Mouse (Mus musculus) midbrain, embryonic 14.5 days (tissue): ENCODE data around the gene Ppp6r1. TPM values are rescaled to one million over a fixed set of nuclear protein-coding genes. Genes with fewer than 3 reads are reported as not detected.
A peak's percentile ranks its signal among the peaks of the same experiment; 100 is the strongest.

Experiments
- ATAC-seq: fragments of 200-750 bp; cut with Nextera tagmentation; 2 replicates; pipeline ENCODE4 v1.8.0; 2017; ENCODE audit warnings: moderate number of reproducible peaks, moderate library complexity; ENCODE audit not compliant: low FRiP score, low TSS enrichment
- DNase-seq: peaks from one replicate; pipeline ENCODE4 v3.0.0-alpha.2; 2015
- H3K27ac ChIP-seq: fragments of 300-500 bp; sonication (generic); replicated peaks from 2 replicates; pipeline ENCODE4 v1.5.1; 2014; ENCODE audit warnings: mild to moderate bottlenecking, low read depth, low read length, moderate library complexity
- H3K27me3 ChIP-seq: fragments of 300-500 bp; sonication (generic); 2 replicates; pipeline ENCODE4 v1.6.1; 2014; ENCODE audit warnings: low read length, control low read depth, mixed read lengths; ENCODE audit not compliant: control insufficient read depth, insufficient read depth
- H3K36me3 ChIP-seq: fragments of 300-500 bp; sonication (generic); 2 replicates; pipeline ENCODE4 v1.6.1; 2014; ENCODE audit warnings: low read length, control low read depth; ENCODE audit not compliant: control insufficient read depth, insufficient read depth
- H3K4me1 ChIP-seq: fragments of 300-500 bp; sonication (generic); 2 replicates; pipeline ENCODE4 v1.6.1; 2014; ENCODE audit warnings: mild to moderate bottlenecking, antibody characterized with exemption, low read length, control low read depth; ENCODE audit not compliant: control insufficient read depth, insufficient read depth
- H3K4me2 ChIP-seq: fragments of 300-500 bp; sonication (generic); 2 replicates; pipeline ENCODE4 v1.6.1; 2014; ENCODE audit warnings: mild to moderate bottlenecking, low read length, moderate library complexity
- H3K4me3 ChIP-seq: fragments of 300-500 bp; sonication (generic); replicated peaks from 2 replicates; pipeline ENCODE4 v1.5.1; 2014; ENCODE audit warnings: low read depth, low read length
- H3K9ac ChIP-seq: fragments of 300-500 bp; sonication (generic); replicated peaks from 2 replicates; pipeline ENCODE4 v1.6.1; 2014; ENCODE audit warnings: mild to moderate bottlenecking, low read length, moderate library complexity
- H3K9me3 ChIP-seq: fragments of 300-500 bp; sonication (generic); 2 replicates; pipeline ENCODE4 v1.6.1; 2016; ENCODE audit warnings: low read length, control low read depth, mixed read lengths; ENCODE audit not compliant: control insufficient read depth
- WGBS: fragments of 180-500 bp; shearing (Covaris S2); extraction: QIAGEN DNeasy Blood & Tissue Kit; methylation state at CpG from one replicate; pipeline ENCODE4 v1.1.7; 2014; 5-methylcytosine and 5-hydroxymethylcytosine counted together
- polyA plus RNA-seq: library from polyadenylated mRNA; unstranded; fragments of >200 nt; fragmentation: Nextera tagmentation; extraction: Ambion mirVana; gene quantifications from 2 replicates; pipeline ENCODE4 v1.2.1, GENCODE M21; 2014

Gene Ppp6r1
- polyA plus RNA-seq, 1 experiment from 2014 or later = 8.7 TPM

- ATAC-seq = no peak
- Histone ChIP-seq H3K27ac (no peak overlapping the region), H3K4me3 (no peak overlapping the region), H3K27me3 (no peaks in the 10 kb centered on the region), H3K9me3 (no peaks in the 10 kb centered on the region), H3K9ac (no peak overlapping the region), H3K36me3 (no peaks in the 10 kb centered on the region), H3K4me2 (no peak overlapping the region), H3K4me1 (no peaks in the 10 kb centered on the region)
- 39% methylated on average over 1 of the region's 1 CpGs for WGBS
- DNase-seq = peak; percentile 25
Measured at GRCm38 (mm10) chr7:4619979-4620378, 38.8 kb downstream of the Ppp6r1 start.

DNA sequence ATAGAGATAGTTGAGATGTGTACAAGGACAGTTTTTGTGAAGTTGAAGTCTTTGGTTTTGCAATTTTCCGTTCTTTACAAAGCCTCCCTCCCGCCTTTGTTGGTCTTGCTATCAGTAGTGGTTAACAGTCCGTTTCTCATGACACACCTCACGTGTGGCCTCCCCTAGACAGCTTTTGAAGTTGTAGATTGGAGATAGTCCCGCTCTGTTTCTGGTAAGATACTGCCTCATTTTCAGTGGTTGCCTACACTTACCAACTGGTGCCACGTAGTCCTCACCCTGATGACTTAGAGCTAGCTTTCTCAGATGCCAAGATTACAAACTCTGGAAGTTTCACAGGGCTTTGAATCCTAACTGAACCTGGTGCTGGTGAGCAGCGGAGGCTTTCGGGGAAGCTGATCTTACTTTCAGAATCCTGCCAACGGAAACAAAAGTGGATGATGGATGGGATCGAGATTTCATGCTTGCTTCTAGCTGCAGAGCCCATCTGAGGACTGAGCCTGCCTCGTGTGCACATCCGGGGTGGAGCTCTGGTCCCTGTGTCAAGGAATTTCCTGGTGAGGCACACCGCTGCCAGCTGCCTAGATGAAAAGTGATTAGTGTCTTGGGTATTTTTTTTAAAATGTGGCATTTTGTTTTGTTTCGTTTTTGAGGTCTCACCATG is 44.9 kb downstream of the Ppp6r1 start:
- DNase-seq = no peak
- Histone ChIP-seq H3K27me3 (no peaks in the 10 kb centered on the region), H3K9ac (no peak overlapping the region), H3K9me3 (no peaks in the 10 kb centered on the region), H3K4me3 (no peak overlapping the region), H3K27ac (no peak overlapping the region), H3K4me2 (no peak overlapping the region), H3K36me3 (no peaks in the 10 kb centered on the region), H3K4me1 (no peaks in the 10 kb centered on the region)
- WGBS = 82% methylated on average over 14 of the region's 14 CpGs
- ATAC-seq = no peak

GRCm38 (mm10) chr7:4612956-4613355 is 45.9 kb downstream of the Ppp6r1 start:
- Histone ChIP-seq H3K4me2 (no peak overlapping the region), H3K9ac (no peak overlapping the region), H3K4me3 (no peak overlapping the region), H3K9me3 (no peaks in the 10 kb centered on the region), H3K4me1 (no peaks in the 10 kb centered on the region), H3K36me3 (no peaks in the 10 kb centered on the region), H3K27me3 (no peaks in the 10 kb centered on the region), H3K27ac (no peak overlapping the region)
- DNase-seq = no peak
- no peak for ATAC-seq
- WGBS = 77% methylated on average over 1 of the region's 1 CpGs

DNA sequence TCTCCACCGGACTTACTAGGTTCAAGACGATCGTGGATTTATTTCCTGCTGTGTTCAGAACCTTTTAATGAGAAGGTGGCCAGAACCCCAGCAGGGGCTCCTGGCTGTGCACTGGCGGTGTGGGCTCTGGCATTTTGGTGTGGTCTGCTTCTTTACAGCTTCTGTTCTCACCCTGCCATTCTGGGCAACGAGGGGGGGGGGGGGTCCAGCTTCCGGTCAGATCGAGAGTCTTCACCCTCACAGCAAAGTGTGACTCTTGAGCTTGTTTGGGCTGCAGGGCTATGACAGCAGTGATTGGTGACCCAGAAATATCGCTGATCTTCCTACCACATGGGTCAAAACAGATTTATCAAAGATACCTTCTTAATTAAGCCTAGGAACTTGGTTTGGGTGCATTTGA is 46.4 kb downstream of the Ppp6r1 start:
- Histone ChIP-seq H3K9ac (no peak overlapping the region), H3K4me1 (no peaks in the 10 kb centered on the region), H3K9me3 (no peaks in the 10 kb centered on the region), H3K27ac (no peak overlapping the region), H3K4me2 (no peak overlapping the region), H3K27me3 (no peaks in the 10 kb centered on the region), H3K36me3 (no peaks in the 10 kb centered on the region), H3K4me3 (no peak overlapping the region)
- no peak for DNase-seq
- 67% methylated on average over 8 of the region's 8 CpGs for WGBS
- no peak for ATAC-seq

DNA sequence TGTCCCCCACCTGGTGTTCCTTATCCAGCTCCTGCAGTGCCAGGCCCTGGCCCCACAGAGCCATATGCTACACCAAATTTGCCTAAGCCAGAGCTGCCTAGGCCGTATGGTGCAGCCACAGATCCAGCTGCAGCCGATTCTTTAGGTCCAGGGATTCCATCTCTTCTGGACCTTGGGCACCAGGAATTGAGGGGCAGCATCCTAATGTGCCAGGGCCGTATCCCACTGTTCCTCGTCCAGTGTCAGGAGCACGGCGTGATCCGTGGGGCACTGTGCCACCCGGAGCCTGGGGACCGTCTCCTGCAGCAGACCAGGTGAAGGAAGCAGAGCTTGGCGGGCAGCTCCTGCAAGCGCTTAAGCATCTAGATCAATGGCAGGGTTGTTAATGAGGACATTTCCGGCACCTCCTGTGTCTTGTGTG is 46.9 kb downstream of the Ppp6r1 start:
- no peak for ATAC-seq
- H3K27ac ChIP-seq = no peak overlapping the region
- no peak overlapping the region for H3K9ac ChIP-seq
- H3K36me3 ChIP-seq = no peaks in the 10 kb centered on the region
- H3K4me3 ChIP-seq = no peak overlapping the region
- no peak for DNase-seq
- 81% methylated on average over 12 of the region's 12 CpGs for WGBS
- H3K4me1 ChIP-seq = no peaks in the 10 kb centered on the region
- no peaks in the 10 kb centered on the region for H3K27me3 ChIP-seq
- H3K4me2 ChIP-seq = no peak overlapping the region
- H3K9me3 ChIP-seq = no peaks in the 10 kb centered on the region

GRCm38 (mm10) chr7:4611511-4611910 is 47.3 kb downstream of the Ppp6r1 start:
- Histone ChIP-seq H3K4me3 (no peak overlapping the region), H3K4me1 (no peaks in the 10 kb centered on the region), H3K4me2 (no peak overlapping the region), H3K27ac (no peak overlapping the region), H3K9me3 (no peaks in the 10 kb centered on the region), H3K9ac (no peak overlapping the region), H3K36me3 (no peaks in the 10 kb centered on the region), H3K27me3 (no peaks in the 10 kb centered on the region)
- ATAC-seq (no peak), DNase-seq (no peak)
- 82% methylated on average over 12 of the region's 12 CpGs for WGBS

DNA sequence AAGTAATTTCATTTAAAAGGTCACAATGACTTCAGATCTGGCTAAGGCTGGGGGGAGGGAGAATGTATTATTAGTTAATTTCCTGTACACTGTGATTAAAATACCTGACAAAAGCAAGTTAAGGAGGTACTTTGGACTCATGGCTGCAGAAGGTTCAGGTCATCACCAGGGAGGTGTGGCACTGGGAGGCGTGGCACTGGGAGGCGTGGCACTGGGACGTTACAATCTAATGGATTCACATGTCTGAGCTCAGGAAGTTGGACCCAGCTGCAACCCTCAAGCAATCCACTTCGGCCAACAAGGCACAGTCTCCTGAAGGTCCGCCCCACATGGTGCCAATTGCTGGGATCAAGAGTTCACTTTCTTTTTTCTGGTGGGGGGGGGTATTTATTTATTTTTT is 50.8 kb downstream of the Ppp6r1 start:
- H3K9ac ChIP-seq = no peak overlapping the region
- H3K27ac ChIP-seq = no peak overlapping the region
- no peaks in the 10 kb centered on the region for H3K9me3 ChIP-seq
- whole genome bisulfite sequencing = 74% methylated on average over 5 of the region's 5 CpGs
- no peaks in the 10 kb centered on the region for H3K27me3 ChIP-seq
- no peaks in the 10 kb centered on the region for H3K36me3 ChIP-seq
- ATAC-seq (no peak), DNase-seq (no peak)
- H3K4me1 ChIP-seq = no peaks in the 10 kb centered on the region
- H3K4me2 ChIP-seq = no peak overlapping the region
- no peak overlapping the region for H3K4me3 ChIP-seq

- Histone ChIP-seq H3K9ac (no peak within 1 kb of the TSS), H3K4me2 (no peak within 1 kb of the TSS), H3K27ac (no peak within 1 kb of the TSS), H3K27me3 (no peaks in the 10 kb centered on the region), H3K36me3 (no peaks in the 10 kb centered on the region), H3K4me1 (no peaks in the 10 kb centered on the region), H3K9me3 (no peaks in the 10 kb centered on the region; the same call in 1 of the 2 replicates), H3K4me3 (no peak within 1 kb of the TSS)
- no peak for DNase-seq
- 78% methylated on average over 6 of the region's 6 CpGs for WGBS
- no peak for ATAC-seq
Measured at GRCm38 (mm10) chr7:4603873-4604272, 54.9 kb downstream of the Ppp6r1 start, which contains the start of gene Ptprh. Gene Ptprh, minus strand, starts transcription at chr7:4604041.

- ATAC-seq = no peak
- H3K9ac ChIP-seq = no peak overlapping the region
- no peak for DNase-seq
- H3K4me2 ChIP-seq = no peak overlapping the region
- no peak overlapping the region for H3K27ac ChIP-seq
- no peaks in the 10 kb centered on the region for H3K36me3 ChIP-seq
- no peaks in the 10 kb centered on the region for H3K4me1 ChIP-seq
- WGBS = 89% methylated on average over 6 of the region's 6 CpGs
- H3K4me3 ChIP-seq = no peak overlapping the region
- no peaks in the 10 kb centered on the region for H3K27me3 ChIP-seq
- no peaks in the 10 kb centered on the region; the same call in 1 of the 2 replicates for H3K9me3 ChIP-seq
Measured at GRCm38 (mm10) chr7:4602969-4603368, 55.9 kb downstream of the Ppp6r1 start.
